Mouse (Mus musculus) adrenal gland, adult 8-10 months (tissue): ENCODE measurements around the gene Ccl27a. TPM values are rescaled to one million over a fixed set of nuclear protein-coding genes. Genes with fewer than 3 reads are reported as not detected.

ENCODE experiments used
- DNase-seq: peaks from one replicate; pipeline ENCODE4 v3.0.0; 2022
- total RNA-seq, 4 experiments: library from RNA; stranded (reverse); gene quantifications; 2 replicates each; pipeline ENCODE4 v1.2.4; 2022

Ccl27a gene
- total RNA-seq, 4 experiments from 2014 or later, result 37.6 to 56.9 (median 50.7) TPM

GRCm38 (mm10) chr4:41755338-41756305 lies 18.4 kb downstream of the Ccl27a start, which contains the start of gene Sigmar1:
Sigmar1 (minus strand) TSS chr4:41756157.
- DNase-seq, result peak; percentile 86

DNA sequence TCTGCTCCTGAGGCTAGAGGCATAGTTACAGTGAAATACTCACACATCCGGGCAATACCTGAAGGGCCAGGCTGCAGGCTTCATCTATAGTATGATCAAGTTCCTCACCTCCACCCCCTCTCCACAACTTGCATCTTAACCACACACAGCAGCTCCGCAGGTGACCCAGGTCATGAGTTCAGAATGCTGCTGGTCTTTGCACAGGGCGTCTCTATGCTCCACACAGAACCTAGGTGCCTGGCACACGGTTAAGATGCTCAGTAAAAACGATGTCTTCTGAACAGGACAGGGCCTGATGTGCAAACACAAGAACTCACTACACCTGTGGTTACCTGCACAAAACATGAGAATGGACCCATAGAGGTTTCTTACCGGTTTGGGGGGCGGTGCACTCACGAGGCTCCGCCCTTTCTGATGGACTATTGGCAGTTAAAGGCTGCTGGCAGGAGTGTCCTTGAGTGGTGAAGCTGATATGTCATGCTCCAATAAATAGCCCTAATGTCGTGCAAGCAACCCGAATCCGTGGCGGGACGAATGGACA lies 19.2 kb downstream of the Ccl27a start, which contains the start of gene Galt:
Gene Galt, plus strand, starts transcription at position 432 of the 541 bp plus-strand sequence.
- no peak for DNase-seq

- DNase-seq, result no peak
Measured at GRCm38 (mm10) chr4:41745021-41745420, 29.0 kb downstream of the Ccl27a start.

- DNase-seq, result no peak
Measured at GRCm38 (mm10) chr4:41744131-41744530, 29.9 kb downstream of the Ccl27a start.

GRCm38 (mm10) chr4:41741158-41741560 lies 32.9 kb downstream of the Ccl27a start:
- peak; percentile 93 for DNase-seq

DNA sequence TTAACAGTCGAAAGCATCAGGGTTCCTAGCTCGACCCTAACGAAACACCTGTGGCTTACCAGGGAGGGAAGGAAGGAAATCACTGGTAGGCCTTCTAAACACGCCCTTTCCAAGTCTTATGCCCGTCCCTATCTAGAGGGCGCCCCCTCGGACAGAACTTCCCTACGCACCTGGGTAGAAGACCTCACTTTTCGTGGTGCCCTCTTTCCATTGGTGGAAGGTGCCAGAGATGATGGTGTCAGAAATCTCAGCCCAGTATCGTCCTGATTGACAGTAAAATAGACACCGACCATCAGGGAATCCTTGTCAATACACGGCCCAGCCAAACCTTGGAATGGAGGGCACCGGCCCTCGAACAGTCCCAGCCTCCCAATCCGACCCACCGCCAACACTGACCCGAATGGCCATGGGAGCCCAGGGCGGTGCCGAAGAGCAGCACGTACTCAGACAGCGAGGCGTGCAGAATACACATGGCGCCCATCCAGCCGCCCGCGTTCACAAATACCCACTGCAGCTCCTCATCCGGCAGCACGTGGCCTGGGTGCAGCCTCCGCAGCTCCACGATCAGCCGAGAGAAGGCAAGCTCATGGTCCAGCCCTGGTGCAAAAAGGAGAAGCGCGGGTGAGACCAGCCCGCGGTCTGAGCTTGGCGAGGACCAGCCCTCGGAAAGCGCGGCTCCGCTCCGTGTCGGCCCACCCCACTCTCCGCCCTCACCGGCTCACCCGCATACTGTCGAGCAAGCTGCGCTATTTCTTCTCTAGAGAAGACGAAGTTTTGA lies 33.5 kb downstream of the Ccl27a start:
- peak; percentile 60 for DNase-seq

DNA sequence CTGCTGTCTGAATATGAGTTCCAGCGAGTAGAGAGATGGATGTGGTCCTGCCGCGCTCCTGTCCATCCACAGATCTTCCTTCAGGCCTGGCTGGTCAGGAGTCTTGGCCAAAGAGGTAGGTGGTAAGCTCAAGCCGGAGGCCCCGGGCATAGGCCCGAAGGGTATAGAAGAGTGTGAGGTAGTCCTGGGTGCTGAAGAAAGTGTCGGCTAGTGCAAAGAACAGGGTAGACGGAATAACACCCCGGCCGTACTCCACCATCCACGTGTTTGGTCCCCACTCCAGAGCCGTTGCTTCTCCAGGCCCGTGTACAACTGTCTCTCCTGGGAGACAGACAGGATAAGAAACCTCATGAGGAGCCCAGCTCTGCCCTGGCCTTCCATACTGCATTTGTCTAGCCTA lies 34.8 kb downstream of the Ccl27a start:
- no peak for DNase-seq

GRCm38 (mm10) chr4:41738256-41738603 lies 35.8 kb downstream of the Ccl27a start:
- DNase-seq, result no peak

DNA sequence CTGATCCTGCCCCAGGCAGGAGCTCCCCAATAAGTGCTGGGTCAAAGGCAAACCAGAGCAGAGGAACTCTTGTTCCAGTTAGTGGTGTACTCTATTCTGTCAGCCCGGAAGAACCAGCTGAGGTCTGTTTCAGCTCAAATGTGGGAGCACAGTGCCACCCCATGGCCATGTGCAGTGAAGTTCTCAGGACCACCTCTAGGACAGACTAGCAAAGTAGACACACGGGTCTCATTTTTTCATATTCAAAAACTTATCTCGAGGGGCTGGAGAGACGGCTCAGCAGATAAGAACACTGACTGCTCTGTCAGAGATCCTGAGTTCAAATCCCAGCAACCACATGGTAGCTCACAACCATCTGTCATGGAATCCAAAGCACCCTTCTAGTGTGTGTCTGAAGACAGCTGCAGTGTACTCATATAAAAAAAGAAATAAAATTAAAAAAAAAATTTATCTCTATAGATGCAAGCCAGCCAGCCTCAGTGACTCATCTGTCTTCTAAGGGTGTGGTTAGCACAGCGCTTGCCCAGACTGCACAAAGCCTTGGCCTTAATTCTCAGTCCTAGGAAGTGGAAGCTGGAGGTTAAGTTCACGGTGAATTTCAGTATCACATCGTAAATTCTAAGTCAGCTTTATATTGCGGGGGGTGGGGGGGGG lies 36.3 kb downstream of the Ccl27a start:
- DNase-seq, result peak; percentile 58

DNA sequence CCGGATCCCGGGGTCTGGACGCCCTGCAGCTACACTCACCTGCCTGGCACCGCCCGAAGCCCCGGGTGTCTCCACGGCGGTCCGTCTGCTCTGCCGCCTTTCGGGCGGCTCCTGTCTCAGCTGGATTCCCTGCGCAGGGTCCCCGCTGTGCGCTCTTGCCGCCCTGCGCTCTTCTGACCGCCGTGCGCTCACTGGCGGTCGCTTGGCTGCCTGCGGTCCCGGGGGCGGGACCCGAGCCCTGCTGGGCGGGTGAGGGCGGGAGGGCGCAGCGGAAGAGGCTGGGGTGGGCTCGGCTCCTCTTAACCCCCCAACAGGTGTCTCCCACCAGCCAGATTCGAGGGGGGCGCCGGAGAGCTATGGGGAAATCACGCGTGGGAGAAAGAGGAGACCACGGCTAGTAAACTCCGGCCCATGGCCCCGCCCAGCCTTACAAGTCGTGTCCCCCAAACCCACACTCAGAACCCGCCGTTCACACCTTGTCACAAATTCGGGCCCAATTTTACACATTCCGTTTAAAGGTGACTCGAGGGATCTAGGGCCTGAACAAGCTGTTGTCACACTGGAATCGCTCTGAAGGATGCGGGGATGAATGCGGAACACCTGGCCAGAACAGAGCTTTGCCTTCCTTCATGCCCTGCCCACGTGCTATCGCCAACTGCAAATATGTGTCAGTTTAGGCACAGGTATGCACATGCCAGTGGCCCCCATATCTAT lies 42.8 kb downstream of the Ccl27a start, which contains the start of gene Arid3c:
Gene Arid3c, minus strand, starts transcription at position 91 of the 714 bp plus-strand sequence.
- DNase-seq, result no peak

- DNase-seq, result no peak
Measured at GRCm38 (mm10) chr4:41726826-41727621, 47.0 kb downstream of the Ccl27a start.

- peak; percentile 90 for DNase-seq
Measured at GRCm38 (mm10) chr4:41722918-41723351, 51.1 kb downstream of the Ccl27a start, which contains the start of gene Dctn3. Dctn3 (minus strand) TSS chr4:41723170.

Other genes starting within 250 kb of the Ccl27a start
- 10 to 100 TPM; 21.1 to 33.4 (median 27.0) TPM for gene Fam219a, start 204.7 kb downstream of the Ccl27a start, total RNA-seq
- gene Dnaic1, start 204.5 kb downstream of the Ccl27a start, total RNA-seq, result under 1 TPM in 3 of 4 experiments, not detected in 1; 0.49 to 0.94 (median 0.86) TPM
- gene Enho, start 133.9 kb downstream of the Ccl27a start, total RNA-seq, result 1 to 10 TPM; 3.8 to 5.6 (median 4.9) TPM
- gene Cntfr, start 77.2 kb downstream of the Ccl27a start, total RNA-seq, result 10 to 100 TPM; 41.4 to 50.9 (median 48.4) TPM
- gene Il11ra1, start 74.3 kb downstream of the Ccl27a start, total RNA-seq, result 100 to 1,000 TPM in 2 of 4 experiments, 10 to 100 TPM in 2; 81.8 to 130 (median 112) TPM
- 10 to 100 TPM; 35.0 to 44.4 (median 41.8) TPM for gene Rpp25l, start 60.7 kb downstream of the Ccl27a start, total RNA-seq
- 100 to 1,000 TPM; 113 to 133 (median 119) TPM for gene Dctn3, start 51.1 kb downstream of the Ccl27a start, total RNA-seq
- not detected for gene Arid3c, start 43.1 kb downstream of the Ccl27a start, total RNA-seq
- 10 to 100 TPM; 40.1 to 62.7 (median 51.0) TPM for gene Galt, start 19.0 kb downstream of the Ccl27a start, total RNA-seq
- 10 to 100 TPM; 74.2 to 81.7 (median 78.8) TPM for gene Sigmar1, start 18.1 kb downstream of the Ccl27a start, total RNA-seq
- not detected for gene Gm21541, start 129.4 kb upstream of the Ccl27a start, total RNA-seq
- gene Gm20878, start 167.3 kb upstream of the Ccl27a start, total RNA-seq, result 10 to 100 TPM in 2 of 4 experiments, 1 to 10 TPM in 2; 4.7 to 16.7 (median 10.7) TPM
- 1 to 10 TPM in 3 of 4 experiments, under 1 TPM in 1; 0.99 to 2.8 (median 1.6) TPM for gene Fam205a4, start 191.8 kb upstream of the Ccl27a start, total RNA-seq